Mouse (Mus musculus): Measurements from ENCODE around the gene Gnpnat1.

The Gnpnat1 gene

DNA sequence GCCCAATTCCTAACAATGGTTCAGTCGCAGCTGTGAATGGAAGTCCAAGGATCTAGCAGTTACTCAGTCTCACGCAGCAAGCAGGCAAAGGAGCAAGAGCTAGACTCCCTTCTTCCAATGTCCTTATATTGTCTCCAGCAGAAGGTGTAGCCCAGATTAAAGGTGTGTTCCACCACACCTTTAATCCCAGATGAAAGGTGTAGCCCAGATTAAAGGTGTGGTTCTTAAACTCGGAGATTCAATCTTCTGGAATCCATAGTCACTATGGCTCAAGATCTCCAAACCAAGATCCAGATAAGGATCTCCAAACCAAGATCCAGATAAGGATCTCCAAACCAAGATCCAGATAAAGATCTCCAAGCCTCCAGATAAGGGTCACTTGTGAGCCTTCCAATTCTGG is at the start of gene Gnpnat1:
Gene Gnpnat1, minus strand, starts transcription at position 101 of the 400 bp plus-strand sequence.
- WGBS, result 91% methylated on average over 2 of the region's 3 CpGs

DNA sequence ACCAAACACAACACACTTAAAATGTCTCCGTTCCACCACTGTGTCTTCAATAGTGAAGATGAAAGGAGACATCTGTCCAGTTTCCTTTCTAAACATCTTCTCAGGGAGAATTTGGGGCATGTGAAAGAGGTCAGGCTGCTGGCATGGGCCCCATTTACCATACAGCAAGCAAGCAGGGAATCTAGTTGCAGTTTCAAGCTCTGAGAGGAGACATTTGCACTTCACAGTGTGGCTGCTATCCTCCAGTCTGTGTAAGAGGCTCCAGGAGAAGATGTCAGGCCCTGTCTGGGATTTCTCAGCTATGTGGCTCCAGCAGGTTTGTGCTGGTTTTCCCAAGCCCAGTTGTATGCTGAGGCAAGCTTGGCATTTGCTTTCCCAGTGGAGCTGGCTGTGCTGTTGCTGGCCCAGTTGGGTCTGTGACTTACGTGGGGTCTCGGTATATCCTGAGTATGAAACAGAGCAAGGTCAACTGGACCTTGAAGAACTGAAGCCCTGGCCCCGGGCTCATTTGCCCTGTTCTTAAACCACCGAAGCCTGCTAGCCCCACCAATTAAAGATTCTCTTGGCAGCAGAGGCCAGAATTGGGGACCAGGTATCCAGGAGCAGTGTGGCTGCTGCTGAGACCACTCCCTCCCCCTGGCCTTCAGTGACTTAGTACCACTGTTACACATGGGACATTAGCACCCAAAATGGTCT is 49.0 kb upstream of the Gnpnat1 start:
- 74% methylated on average over 5 of the region's 5 CpGs for WGBS

DNA sequence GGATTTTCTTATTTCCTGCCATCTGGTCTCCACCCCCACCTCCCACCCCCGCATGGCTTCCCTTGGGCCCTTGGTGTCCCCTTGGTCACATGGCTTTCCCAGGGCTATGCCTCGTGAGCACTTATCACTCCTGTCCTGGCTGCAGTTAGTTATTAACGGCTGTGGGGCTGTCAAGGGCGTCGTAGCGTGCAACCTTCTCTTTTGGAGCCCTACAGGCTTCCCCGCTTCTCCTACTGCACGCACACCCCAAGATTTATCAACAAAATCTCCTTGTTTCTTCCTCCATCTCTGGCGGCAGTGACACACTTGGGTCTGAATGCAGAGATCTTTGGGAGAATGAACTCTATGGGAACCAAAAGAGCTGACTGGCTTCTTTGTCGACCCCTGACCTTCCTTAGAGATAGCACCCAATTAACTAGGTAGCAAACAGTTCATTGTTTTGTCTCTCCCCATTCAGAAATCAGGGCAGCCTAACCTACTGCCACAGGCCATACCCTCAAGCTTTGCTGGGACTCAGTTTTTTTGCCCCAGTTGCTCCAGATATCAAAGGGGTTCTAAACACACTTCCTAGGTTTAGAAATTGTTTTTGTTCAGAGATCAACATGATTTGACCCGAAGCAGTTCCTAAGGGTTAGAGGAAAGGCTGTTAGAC is 48.3 kb upstream of the Gnpnat1 start:
- WGBS, result 44% methylated on average over 11 of the region's 11 CpGs

DNA sequence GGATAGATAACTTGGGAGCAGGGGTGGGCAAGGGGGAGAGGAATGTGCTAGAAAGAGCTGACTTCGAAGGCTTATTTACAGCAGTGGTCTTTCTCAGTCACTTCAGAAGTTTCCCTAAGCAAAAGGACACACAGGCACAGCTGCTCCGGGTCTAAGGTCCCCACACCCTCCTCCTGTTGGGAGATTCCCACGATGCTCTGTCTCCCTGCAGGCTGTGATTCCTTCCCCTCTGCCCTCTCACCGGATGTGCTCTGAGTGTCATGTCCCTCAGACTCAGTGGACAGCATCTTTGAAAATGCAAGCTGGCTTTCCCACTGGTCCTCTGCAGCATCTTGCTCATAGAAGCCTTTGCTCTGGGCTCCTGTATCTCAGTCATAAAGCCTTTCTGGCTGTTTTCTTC is 47.4 kb upstream of the Gnpnat1 start:
- 60% methylated on average over 4 of the region's 4 CpGs for WGBS

DNA sequence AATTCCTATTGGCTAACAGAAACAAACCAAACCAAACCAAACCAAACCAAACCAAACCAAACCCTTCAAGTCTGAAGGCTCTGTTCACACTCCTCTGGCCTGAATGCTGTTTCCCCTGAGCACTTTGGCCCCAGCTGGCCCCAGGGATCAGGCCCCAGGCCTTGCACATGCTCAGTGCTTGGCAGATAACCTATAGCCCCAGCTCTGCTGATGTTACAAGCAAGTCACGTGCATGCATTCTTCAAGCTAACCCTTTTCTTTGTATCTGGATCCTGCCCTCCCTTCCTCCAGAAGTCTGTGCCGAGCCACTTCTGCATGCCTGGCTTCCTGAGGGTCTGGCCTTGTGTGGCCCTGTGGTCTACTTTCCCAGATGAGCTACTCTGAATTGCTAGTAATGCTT is 46.4 kb upstream of the Gnpnat1 start:
- WGBS, result 77% methylated on average over 2 of the region's 2 CpGs

DNA sequence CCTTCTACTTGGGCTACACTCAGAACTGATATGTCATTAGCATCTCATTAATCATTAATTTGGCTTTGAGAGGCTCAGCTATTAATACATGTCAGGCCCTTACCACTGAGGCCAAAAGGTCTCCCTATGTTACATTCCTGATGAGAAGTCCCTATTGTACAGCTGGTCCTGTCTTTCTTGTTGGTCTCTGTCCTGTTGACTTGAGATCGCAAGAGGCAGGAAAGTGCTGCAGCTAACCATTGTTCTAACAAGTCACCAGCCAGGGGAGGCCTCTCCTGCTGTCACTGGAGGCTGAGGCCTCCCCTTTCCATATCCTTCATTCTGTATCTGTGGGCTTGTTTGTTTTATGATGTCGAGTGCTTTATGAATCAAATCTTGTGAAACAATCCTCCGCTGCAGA is 42.1 kb upstream of the Gnpnat1 start:
- WGBS, result 85% methylated on average over 3 of the region's 3 CpGs

DNA sequence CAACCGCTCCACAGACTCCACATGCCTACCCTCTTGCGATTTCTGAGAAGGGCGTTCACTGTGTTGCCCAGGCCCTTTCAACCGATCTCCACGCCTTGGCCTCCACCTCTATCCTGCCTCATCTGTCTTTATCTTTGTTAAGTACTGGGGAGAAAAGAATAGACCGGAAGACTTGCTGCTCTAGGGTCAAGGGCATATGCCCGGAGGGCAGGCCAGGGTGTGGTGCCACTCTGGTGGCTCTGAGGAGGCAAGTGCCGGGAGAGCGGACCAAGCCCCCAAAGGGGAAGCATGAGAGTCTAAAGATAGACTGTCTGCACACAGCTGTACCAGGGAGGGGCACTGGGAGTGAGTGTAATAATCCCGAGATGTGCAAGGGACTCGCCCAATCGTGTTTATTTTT is 40.7 kb upstream of the Gnpnat1 start:
- 69% methylated on average over 12 of the region's 12 CpGs for WGBS

DNA sequence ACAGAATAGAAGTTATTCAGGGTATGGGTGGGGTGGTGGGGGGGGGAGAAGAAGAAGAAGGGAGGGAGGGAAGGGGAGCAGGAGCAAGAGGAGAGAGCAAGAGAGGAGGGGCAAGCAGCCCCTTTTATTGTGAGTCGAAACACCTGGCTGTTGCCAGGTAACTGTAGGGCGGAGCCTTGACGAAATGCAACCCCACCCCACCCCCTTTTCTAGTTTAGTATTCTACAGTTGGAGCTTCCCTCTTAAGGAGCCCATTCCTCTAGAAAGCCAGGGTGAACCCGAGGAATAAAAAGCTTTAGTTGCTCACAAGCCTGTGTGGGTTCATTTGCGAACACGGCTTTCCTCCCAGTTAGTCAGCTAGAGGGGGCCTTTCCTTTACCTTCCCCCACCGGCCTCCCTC is 40.2 kb upstream of the Gnpnat1 start:
- WGBS, result 66% methylated on average over 7 of the region's 7 CpGs

DNA sequence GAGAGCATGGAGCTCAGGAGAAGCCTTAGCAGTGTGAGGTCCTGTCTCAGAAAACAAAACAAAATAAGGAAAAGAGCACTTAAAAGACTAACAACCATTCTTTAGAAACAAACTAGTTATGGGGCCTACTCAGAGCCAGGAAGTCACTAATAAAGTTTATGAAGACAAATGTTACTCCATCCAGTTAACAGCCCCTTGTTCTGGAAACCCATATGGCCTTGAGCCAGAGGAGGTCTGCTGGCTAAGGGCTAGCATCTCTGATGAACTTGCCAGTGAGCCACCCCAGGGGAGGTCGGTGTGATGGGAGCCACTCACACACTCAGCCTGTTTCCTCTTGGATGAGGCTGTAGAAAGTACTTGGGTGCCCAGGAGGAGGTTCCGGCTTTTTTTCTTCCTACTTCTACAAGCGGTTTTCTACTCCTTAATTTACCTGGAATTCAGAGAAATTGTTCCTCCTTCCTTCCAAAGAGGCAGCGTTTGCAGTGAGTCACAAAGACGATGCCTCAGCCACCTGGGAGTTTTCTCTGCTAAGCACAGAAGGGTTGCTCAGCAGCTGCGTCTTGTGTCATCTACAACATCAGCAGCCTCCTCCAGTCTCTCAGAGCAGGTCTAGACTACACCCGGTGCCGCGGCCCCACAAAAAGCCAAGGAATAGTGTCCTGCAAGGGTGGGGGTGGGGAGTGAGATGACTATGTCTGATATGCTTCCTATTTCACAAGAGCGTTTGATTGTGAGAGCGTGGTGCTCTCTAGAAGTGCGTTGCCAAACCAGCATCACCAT is 38.3 kb upstream of the Gnpnat1 start:
- 62% methylated on average over 12 of the region's 12 CpGs for WGBS

DNA sequence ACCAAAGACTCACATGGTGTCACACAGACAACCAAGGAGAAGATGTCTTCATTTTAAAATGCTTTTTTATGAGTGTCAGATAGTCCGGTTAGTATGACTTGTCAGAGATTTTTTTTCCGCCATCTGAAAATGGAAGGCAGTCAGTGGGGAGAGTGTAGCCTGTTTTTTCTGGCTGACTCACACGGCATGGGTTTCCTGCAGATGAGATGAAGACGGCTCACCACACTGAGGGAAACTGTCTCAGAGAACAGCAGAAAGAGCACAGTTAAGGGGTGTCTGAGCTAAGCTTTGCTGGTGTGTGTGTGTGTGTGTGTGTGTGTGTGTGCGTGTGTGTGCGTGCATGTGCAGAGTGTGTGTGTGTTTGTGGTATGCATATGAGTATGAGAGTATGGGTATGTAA is 36.6 kb upstream of the Gnpnat1 start:
- WGBS, result 62% methylated on average over 6 of the region's 6 CpGs

DNA sequence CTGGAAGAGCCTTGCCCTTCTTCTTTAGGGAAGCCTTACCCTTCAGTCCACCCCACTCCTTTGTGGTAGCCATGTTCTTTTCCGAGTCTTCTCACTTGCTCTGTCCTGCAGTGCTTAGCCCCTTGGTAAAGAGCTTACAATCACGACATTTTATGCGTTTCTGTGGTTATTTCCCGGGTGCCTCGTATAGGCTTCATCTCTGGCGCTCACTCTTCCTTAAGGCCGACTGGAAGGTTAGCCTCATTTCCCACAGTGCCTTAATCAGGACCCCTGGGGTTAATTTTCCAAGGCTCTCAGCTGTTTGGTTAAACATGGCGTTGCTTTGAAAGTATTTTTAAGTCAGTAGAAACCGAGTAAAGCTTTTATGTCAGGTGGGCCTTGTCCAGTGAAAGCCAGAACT is 34.7 kb upstream of the Gnpnat1 start:
- WGBS, result 87% methylated on average over 9 of the region's 9 CpGs

DNA sequence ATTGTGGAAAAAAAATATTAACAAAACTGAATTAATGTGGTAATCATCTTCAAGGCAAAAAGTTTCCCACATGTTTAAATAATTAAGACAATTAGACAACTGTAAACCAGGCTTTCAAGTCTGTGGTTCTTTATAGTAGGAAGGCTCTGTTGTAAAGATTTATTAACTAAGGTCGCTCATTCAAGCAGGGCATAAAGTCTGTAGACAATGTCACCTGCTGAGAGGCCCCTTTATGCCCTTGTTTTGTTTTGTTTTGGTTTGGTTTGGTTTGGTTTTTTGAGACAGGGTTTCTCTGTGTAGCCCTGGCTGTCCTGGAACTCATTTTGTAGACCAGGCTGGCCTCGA is 34.2 kb upstream of the Gnpnat1 start:
- 93% methylated on average over 2 of the region's 2 CpGs for WGBS

DNA sequence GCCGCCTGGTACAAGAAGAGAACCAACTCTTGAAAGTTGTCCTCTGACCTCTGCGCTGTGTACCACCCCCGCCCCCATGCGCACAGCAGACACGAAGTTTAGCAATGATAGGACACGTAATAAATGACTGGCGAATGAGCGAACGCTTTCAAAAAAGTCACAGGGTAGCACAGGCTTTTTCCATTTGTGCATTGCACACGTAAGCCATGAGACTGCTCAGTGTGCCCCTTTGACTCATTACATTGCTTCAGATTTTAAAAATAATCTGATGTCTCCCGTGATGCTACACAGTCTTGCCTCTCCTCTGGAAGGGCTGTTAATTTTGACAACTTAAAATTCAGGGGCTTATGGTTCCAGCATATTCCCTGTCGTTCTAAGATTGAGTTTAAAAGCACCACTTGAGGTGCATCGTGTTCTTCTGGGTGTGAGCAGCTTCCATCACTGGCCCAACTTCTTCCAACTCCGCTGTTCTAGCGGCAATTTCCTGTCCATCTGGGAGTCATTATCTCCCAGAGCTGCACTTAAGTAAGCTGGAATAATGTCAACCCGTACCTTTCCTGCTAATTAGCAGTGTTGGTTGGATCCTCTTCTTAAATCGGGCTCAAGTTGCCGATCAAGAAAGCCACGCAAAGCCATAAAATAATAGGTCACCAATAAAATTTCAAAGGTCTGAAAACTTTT is 33.7 kb upstream of the Gnpnat1 start:
- 87% methylated on average over 19 of the region's 19 CpGs for WGBS

DNA sequence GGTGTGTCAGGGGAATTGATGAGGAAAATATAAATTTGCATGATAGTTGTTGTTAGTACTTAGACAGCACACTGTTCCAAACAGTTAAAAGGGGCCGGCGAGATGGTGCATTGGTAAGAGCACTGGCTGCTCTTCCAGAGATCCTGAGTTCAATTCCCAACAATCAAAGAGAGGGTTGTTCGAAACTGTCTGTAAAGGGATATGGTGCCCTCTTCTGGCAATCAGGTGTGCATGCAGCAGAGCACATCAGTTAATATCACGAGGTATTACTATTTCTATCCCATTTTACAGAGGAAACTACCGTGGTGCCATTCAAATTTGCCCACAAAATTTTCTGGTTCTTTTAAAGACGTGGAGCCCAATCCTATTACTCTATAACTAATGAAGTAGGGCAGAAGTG is 29.5 kb upstream of the Gnpnat1 start:
- WGBS, result 80% methylated on average over 6 of the region's 6 CpGs

DNA sequence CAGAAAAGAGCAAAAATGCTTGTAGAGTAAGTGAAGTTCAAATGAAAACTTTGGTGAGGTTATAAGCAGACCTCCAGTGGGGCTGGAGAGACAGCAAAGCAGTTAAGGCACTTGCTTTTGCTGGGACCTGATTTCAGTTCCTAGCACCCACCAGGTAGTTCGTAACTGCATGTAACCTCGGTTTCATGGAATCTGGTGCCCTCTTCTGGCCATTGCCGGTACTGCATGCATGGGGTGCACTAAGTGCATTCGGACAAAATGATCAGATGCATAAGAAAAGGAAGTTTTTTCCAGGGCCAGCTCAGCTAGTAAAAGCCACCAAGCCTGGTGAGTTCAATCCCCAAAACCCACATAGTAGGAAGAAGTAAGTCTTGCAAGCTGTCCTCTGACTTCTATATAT is 27.3 kb upstream of the Gnpnat1 start:
- WGBS, result 73% methylated on average over 4 of the region's 4 CpGs

DNA sequence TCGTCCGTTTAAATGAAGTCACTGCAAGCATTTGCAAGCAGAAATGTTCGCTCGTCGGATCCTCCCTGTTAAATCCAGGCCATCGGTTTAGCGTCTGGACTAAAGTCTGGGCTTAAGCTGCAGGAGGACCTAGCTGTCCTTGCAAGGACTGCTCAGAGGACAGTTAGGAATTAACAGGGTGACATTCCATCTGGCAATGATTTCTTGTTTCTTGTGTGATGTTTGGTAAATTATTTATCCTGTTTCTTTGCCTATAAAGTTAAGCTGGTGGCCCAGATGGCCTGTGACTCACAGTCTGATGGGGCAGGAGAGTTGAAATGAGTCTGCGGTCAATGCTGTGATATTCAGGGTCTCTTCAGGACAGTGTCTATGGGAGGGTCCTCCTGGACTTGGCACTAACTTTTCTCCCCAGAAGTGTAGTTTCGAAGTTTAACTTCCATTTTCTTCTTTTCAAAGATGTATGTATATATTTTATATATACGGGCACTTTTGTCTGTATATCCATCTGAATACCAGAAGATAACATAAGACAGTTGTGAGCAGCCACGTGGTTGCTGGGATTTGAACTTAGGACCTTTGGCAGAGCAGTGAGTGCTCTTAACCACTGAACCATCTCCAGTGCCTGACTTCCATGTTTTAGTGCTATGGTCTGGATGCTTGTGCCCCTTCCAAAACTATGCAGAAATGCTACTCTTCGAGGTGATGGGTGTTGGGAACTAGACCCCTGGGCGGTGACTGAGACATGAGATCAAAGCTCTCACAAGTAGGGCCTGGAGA is 25.5 kb upstream of the Gnpnat1 start:
- 93% methylated on average over 13 of the region's 13 CpGs for WGBS

DNA sequence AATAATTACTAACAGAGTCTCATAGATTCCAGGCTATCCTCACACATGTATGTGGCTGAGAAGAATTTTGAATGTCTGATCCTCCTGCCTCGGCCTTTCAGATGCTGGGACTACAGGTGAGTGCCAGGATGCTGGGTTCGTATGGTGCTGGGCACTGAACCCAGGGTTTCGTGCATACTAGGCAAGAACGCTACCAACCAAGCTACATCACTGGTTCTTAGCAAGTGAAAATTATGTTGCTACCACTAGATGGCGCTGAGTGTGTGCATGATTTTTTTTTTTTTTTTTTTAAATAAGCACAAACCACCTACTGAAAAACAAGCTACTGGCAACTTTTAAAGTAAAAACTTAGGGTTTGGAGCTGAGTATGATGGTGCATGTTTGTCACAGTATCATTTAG is 18.5 kb upstream of the Gnpnat1 start:
- WGBS, result 2% methylated on average over 5 of the region's 5 CpGs

DNA sequence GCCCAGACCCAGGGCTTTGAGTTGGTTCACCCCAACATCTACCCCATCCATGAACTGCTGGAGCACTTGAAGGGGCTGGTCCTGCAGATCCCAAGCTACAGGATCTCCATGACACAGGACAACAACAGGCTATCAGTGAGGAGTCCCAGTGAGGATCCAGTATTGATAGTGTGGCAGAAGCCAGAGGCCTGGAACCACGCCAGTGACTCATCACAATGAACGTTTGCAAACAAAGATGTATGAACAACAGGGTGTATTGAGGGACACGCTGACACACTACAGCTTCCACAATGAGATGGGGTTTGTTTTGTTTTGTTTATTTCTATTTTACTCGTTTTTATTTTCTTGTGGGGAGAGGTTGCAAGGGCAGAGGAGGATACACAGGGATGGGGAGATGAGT is 17.7 kb upstream of the Gnpnat1 start:
- WGBS, result 54% methylated on average over 4 of the region's 4 CpGs

DNA sequence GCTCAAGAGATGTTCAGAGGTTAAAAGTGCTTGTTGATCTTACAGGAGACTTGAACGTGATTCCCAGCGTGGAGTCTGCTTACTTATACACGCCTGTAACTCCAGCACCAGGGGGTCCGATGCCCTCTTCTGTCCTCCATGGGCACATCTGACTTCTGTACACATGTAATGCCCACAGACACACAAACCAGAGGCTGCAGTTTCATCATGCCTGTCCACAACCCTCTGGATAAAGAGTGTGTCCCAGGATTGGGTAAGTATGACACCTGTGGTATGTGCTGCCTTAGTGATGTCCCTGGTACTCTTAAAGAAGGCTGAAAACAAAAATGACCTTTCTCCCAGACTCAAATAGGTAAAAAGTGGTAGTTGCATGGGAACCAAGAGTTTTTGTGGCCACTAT is 14.6 kb upstream of the Gnpnat1 start:
- 85% methylated on average over 4 of the region's 4 CpGs for WGBS

DNA sequence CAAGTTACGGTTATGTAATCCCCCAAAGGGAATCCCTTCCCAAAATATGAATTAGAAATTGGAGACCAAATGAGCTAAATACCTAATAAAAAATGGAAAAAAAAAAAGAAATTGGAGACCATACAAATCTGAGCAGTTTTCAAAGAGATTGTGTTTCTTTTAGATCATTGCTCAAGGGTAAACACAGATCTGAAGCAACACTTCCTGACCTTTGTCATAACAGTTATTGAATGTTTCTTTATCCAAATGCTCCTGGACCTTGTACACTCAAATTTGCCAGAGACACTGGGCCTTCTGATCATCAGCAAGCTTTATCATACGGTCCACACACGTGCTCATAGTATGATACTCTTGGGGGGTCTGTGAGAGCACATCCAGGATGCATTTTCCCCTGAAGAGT is 13.8 kb upstream of the Gnpnat1 start:
- 80% methylated on average over 3 of the region's 3 CpGs for WGBS

DNA sequence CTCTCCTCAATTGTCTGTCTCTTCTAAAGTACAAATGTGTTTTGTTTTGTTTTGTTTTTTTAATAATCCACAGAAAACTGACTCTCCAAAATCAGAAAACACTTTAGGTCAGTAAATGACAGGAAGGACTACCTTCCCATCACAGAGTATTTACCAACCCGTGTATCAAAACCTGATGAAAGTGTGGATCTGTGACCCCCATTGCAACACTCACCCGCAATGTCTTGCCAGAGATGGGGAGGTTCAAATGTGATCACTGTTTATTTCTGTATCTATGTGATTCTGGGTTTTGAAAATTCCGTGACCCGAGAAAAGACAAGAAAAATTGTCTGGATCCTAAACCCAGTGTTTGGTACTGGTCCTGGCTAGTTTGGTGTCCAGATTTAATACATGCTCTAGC is 11.6 kb upstream of the Gnpnat1 start:
- 94% methylated on average over 4 of the region's 4 CpGs for WGBS

DNA sequence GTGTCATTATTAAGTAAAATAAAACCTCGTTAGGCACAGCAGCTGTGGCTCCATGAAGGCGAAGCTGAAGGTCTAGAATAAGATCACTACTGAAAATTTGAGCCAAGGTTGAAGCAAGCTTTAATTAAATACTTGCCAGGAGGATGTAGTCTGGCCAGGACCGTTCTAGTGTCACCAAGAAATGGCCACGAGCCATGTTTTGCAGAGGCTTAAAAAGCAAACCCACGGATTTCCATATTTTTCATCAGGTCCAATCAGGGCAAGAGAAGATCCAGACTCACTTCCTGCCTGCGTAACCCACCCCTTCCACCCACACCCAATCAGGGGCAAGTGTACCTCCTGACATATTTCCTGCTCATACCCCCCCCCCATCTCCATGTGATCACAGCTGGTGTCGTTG is 1.1 kb downstream of the Gnpnat1 start:
- WGBS, result 67% methylated on average over 7 of the region's 7 CpGs
